Mouse (Mus musculus): Measurements from ENCODE around the gene Atp2a1.
"Not testable (repeated sequence)": the region's sequence is repeated elsewhere in the genome, so short reads cannot be mapped to it uniquely, and the experiment has no call there.

Atp2a1 gene

GRCm38 (mm10) chr7:126463004-126463403 is at the start of gene Atp2a1:
Gene Atp2a1 (minus strand): TSS chr7:126463108.
- no peak for DNase-seq (ENCODE audit: low read depth, low spot score)

GRCm38 (mm10) chr7:126511287-126511686 is 48.4 kb upstream of the Atp2a1 start:
- no peak for DNase-seq (ENCODE audit: low read depth, low spot score)

- no peak for DNase-seq (ENCODE audit: low read depth, low spot score)
Measured at GRCm38 (mm10) chr7:126507126-126507778, 44.3 kb upstream of the Atp2a1 start.

- no peak for DNase-seq (ENCODE audit: low read depth, low spot score)
Measured at GRCm38 (mm10) chr7:126504913-126505312, 42.0 kb upstream of the Atp2a1 start.

- DNase-seq (ENCODE audit: low read depth, low spot score): peak; percentile 98
Measured at GRCm38 (mm10) chr7:126503273-126503878, 40.5 kb upstream of the Atp2a1 start, which contains the start of gene Atxn2l. Gene Atxn2l (minus strand): TSS chr7:126503437.

GRCm38 (mm10) chr7:126502751-126503150 is 39.8 kb upstream of the Atp2a1 start:
- DNase-seq (ENCODE audit: low read depth, low spot score): no peak

- DNase-seq (ENCODE audit: low read depth, low spot score): peak; percentile 94
Measured at GRCm38 (mm10) chr7:126502023-126502741, 39.3 kb upstream of the Atp2a1 start.

GRCm38 (mm10) chr7:126501684-126502022 is 38.7 kb upstream of the Atp2a1 start:
- DNase-seq (ENCODE audit: low read depth, low spot score): no peak

GRCm38 (mm10) chr7:126499416-126499815 is 36.5 kb upstream of the Atp2a1 start:
- no peak for DNase-seq (ENCODE audit: low read depth, low spot score)

- DNase-seq (ENCODE audit: low read depth, low spot score): no peak
Measured at GRCm38 (mm10) chr7:126497966-126498365, 35.1 kb upstream of the Atp2a1 start.

- DNase-seq (ENCODE audit: low read depth, low spot score): no peak
Measured at GRCm38 (mm10) chr7:126496475-126496874, 33.6 kb upstream of the Atp2a1 start.

- no peak for DNase-seq (ENCODE audit: low read depth, low spot score)
Measured at GRCm38 (mm10) chr7:126494120-126494519, 31.2 kb upstream of the Atp2a1 start.

- DNase-seq (ENCODE audit: low read depth, low spot score): no peak
Measured at GRCm38 (mm10) chr7:126491973-126492372, 29.1 kb upstream of the Atp2a1 start.

- no peak for DNase-seq (ENCODE audit: low read depth, low spot score)
Measured at GRCm38 (mm10) chr7:126491005-126491404, 28.1 kb upstream of the Atp2a1 start.

GRCm38 (mm10) chr7:126487617-126488385 is 24.9 kb upstream of the Atp2a1 start:
- not testable (repeated sequence) for DNase-seq (ENCODE audit: low read depth, low spot score)

GRCm38 (mm10) chr7:126487052-126487483 is 24.2 kb upstream of the Atp2a1 start, which contains the start of gene Tufm:
Gene Tufm (plus strand): TSS chr7:126487361.
- DNase-seq (ENCODE audit: low read depth, low spot score): peak; percentile 88

- peak; percentile 62 for DNase-seq (ENCODE audit: low read depth, low spot score)
Measured at GRCm38 (mm10) chr7:126482392-126482871, 19.5 kb upstream of the Atp2a1 start.

- DNase-seq (ENCODE audit: low read depth, low spot score): no peak
Measured at GRCm38 (mm10) chr7:126481699-126482098, 18.8 kb upstream of the Atp2a1 start.

- DNase-seq (ENCODE audit: low read depth, low spot score): peak; percentile 88
Measured at GRCm38 (mm10) chr7:126474993-126475581, 12.2 kb upstream of the Atp2a1 start, which contains the start of gene Sh2b1. Gene Sh2b1 (minus strand): TSS chr7:126475424.

GRCm38 (mm10) chr7:126474486-126474955 is 11.6 kb upstream of the Atp2a1 start:
- DNase-seq (ENCODE audit: low read depth, low spot score): no peak

- DNase-seq (ENCODE audit: low read depth, low spot score): no peak
Measured at GRCm38 (mm10) chr7:126473470-126474086, 10.7 kb upstream of the Atp2a1 start.
